Mouse (Mus musculus) layer of hippocampus, adult 9-10 months (tissue): Measurements from ENCODE around the gene Slc26a9.
"Not testable (repeated sequence)": the region's sequence is repeated elsewhere in the genome, so short reads cannot be mapped to it uniquely, and the experiment has no call there.

Experiments used
- DNase-seq: peaks from one replicate; pipeline ENCODE4 v3.0.0; 2022; ENCODE audit warnings: low spot score

Gene Slc26a9

DNA sequence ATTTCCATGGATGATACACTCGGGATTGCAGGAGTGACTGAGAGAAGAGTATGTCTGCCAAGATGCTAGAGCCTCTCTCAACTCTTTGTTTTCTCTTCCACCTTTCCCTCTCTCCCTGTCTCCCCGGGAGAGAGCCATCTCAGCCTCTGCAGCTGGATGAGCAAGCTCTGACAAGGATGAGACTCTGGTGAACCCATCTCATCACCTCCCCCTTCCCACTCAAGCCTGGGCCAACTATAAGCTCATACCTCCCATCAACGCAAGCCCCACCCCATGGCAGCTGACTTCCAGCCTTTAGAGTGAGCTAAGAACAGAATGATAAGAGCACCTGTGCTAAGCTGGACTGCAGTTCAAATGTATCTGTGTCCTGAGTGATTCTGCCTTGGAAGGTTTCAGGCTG lies 25.5 kb downstream of the Slc26a9 start:
- no peak for DNase-seq

DNA sequence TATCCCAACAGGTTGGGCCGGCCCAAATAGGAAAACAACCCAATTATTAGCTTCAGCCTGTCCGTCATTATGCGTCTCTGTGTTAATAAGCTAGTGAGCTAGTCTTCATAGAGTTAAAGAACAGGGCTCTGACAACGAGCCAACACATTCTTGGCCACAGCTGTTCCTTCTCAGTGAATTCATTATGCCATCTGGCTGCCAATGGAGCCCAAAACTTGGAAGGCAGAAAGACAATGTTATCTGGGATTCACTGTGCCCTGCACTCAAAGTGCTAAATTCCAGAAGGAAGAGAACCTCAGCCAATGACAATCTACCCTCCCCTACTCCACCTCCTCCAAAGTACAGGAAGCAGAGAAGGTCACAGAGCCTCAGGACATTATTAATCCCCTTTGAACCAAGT lies 26.8 kb downstream of the Slc26a9 start:
- peak; percentile 86 for DNase-seq

DNA sequence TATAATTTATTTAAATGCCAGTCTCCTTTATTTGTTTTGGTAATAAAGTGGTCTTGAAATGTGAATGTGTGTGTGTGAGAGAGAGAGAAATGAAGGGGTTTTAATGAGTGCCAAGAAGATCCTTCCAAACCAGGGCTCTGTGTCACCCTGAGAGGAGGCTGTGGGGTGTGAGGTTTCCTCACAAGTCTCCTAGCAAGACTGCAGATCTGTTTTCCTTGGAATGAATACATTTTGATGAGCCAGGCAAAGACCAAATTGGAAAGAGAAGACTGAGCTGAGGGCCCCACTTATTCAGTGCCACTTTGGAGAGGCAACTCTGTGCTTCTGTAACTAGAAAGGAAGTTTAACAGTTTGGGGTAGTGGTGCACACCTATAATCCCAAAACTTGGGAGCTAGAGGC lies 27.6 kb downstream of the Slc26a9 start:
- no peak for DNase-seq

DNA sequence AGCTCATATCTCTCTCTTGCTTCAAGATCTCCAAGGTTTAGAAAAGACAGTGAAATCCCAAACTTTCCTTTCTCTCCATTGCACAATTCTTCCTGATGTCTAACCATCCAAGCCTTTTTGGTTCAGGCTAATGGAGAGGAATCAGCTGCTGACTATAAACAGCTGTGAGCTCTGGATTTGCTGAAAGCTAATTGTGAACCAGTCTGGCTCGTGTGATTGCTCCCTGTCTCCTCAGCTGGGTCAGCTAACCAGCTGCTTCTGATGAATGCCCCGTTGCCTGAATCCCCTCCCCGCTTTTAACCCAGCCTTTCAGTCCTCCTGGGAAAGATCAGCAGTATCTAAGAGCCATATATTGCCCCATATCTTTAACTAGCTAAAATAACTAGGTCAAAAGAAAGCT lies 50.8 kb downstream of the Slc26a9 start:
- no peak for DNase-seq

DNA sequence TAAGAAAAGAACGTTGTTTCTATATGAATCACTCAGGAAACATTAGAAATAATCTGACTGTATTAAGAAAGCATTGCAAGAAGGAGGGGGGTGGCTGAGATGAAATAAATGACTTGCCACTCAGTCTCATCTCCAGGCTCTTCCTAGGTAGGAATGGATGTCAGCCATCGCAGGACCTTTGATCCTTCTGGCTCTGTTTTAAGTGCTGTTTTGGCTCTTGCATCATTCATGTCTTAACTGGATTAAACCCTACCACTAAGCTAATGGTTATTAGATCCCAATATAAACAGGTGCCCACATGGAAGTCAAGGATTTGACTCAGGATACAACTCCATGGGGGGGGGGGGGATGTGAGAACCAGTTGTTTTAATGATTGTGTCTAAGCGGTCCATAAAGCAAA lies 51.3 kb downstream of the Slc26a9 start:
- no peak for DNase-seq

DNA sequence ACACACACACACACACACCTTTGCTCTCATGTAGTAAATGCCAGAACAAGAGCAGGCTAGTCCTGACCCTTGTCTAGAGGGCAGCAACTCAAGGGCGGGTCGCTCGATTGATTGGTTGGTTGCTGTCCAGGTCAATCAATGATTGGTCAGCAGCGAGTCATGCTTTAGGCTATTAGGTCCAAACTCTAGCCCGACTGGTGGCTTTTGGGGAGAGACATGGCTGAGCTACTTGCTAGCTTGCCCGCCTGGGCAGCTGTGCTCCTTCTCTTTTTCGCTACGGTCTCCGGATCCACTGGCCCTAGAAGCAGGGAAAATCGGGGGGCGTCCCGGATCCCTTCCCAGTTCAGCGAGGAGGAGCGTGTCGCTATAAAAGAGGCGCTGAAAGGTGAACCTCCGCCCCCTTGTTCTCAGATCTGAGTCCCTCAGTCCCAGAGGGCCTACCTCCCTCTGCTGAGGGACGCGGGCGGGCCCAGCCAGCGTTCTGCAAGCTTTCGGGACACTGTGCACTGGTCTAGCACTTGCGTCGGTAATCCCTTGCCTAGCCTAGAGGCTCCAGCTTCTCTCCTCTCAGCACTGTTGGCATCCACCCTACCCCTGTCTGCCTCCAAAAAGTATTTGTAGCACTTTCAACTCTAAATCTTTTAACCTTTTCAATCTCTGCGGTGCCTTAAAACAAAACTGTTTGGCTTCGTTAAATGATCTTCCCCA lies 53.5 kb downstream of the Slc26a9 start, which contains the start of gene Pm20d1:
Gene Pm20d1, plus strand, starts transcription at position 180 of the 708 bp plus-strand sequence.
- DNase-seq, result no peak

DNA sequence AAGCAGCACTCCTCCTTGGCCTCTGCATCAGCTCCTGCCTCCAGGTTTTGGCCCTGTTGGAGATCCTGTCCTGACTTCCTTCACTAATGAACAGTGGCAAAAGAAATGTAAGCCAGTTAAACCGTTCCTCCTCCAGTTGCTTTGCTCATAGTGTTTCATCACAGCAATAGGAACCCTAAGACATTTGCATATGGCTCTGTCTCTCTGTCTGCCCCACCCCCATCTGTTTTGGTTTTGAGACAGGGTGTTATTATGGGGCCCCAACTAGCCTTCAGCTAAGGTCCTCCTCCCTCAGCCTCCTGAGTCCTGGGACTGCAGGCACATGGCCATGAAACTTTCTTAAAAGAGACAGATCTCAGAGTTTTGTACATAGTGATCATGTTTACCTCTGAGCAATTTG lies 56.2 kb downstream of the Slc26a9 start:
- no peak for DNase-seq

DNA sequence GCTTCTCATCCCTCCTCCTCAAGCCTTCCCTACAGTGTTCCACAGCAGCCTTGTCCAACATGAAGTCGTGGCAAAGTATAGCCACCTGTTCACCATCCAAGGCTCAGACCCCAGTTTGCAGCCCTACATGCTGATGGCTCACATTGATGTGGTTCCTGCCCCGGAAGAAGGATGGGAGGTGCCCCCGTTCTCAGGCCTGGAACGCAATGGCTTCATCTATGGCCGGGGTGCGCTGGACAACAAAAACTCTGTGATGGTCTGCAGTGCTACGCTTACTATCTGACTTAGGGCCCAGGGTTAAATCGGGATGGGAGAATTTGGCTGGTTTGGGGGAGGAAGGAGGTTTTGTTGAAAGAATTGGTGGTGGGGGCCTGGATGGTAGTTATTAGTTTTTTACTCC lies 57.2 kb downstream of the Slc26a9 start:
- no peak for DNase-seq

DNA sequence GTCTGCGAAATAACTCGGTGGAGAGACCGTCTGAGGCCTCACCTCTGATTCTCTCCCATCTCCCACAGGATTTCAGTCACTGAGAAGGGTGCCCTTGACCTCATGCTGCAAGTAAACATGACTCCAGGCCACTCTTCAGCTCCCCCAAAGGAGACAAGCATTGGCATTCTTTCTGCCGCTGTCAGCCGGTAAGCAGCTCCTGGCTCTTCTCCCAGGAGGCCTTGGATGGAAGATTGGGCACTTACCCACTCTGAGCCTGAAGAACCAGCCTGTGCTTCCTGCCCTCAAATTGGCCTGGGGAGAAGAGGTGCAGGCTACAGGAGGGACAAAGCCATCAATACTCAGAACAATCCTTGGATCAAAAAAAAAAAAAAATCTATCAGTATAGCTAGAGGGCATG lies 58.8 kb downstream of the Slc26a9 start:
- DNase-seq, result no peak

DNA sequence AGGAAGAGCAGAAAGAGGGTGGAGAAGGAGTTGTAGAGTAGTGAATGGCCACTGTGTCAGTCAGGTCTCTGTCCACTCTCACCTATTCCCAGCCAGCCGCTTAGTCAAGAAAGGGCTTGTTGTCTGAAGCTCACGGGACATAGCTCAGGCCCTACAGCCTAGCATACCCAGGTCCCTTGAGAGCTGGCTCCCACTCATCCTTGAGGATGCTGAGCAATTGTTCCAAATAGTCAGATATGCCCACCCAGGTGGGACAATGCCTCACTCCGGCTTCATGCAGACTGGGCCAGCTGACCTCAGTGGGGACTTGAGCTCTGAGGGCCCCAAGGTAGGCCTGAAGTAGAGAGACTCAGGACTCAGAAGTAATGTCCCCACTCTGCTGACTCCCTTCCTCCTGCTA lies 60.3 kb downstream of the Slc26a9 start:
- DNase-seq, result no peak

DNA sequence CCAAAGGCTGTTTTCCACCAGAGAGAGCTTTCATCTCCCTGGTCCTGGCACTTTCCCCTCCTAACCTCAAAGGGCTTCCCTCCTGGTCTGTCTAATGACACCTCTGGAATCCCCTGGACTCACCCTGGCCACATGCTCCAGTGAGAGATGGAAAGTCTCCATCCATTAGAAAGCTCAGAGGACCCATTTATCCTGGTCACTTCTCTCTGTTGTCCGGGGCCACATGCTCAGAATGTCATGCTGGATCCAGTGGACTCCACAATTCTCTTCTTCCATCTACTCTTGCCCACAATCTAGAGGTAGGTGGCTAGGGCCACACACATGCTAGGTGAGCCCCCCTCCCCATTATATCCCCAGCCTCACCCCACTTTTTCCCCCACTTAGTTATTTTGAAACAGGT lies 65.2 kb downstream of the Slc26a9 start:
- DNase-seq, result no peak

DNA sequence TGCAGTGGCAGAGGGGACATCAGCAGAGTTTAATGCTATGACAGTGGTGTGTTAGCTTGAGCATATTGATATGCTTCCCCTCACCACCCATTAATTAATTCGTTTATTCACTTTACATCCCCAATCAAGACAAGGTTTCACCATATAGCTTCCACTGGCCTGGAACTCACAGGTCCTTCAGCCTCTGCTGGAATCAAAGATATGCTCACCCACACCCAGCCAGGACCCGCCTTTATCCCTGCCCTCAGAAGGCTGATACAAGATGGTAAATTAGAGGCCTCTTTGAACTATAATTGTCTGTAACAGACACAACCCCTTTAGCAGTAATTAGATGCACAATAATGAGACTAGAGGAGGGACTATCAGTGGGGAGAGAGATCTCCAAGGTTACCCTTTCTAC lies 65.8 kb downstream of the Slc26a9 start:
- no peak for DNase-seq

DNA sequence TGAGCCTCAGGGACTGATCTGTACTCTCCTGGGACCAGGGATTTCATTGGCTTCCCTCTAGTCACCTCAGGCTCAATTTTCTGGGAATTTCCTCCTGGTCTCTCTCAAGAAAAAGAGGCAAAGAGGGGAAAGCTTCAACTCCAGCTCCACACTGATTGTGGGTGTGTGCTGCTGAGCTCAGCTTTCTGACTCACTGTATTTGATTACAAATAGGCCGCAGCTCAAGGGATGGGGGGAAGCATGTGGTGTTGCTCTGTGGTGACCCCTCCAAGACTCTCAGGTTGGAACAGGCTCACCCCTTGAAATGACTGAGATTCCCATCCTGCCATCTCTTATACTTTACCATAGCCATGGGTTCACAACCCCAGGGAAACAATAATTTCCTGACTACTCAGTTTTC lies 67.6 kb downstream of the Slc26a9 start:
- no peak for DNase-seq

DNA sequence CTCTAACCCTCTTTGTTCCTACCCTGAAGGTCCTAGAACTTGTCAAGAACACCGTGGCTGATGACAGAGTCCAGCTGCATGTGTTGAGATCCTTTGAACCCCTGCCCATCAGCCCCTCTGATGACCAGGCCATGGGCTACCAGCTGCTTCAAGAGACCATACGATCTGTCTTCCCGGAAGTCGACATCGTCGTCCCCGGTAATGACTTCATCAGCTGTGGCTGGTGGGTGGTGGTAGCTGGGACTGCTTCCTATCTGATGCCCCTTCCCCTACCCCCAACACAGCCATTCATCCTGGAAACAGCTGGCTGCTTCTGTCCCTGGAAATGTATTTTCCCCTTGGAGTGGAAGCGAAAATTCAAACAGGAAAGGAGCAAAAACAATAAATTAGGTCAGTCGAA lies 68.2 kb downstream of the Slc26a9 start:
- DNase-seq, result no peak

DNA sequence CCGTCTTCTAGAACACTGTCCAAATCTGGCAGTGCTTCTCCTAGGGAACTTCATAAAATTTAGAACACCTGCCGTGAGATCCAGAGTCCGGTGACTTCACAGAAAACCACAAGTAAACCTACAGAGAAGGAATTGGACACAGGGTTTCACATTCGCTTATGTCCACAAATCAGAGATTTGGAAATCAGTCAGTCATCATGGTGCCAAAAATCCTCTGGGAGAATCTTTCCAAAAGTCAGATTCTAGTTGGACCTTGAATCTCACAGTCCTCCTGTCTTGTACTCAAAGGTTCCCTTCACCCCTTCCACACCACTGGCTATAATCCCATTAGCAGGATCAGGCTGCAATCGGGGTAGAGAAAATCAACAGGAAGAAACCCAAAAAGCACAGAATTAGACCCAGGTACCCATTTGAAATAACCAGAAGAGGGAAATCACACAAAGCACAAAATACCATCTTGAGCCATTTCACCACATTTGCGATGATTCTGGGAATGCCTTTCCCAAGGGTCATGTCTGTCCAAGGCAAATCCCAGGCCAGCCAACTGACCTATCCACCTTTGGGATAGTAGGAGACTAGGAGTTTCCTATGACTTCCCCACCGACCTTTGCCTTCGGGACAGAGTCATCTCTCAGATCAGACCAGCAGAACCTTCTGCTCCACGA lies 68.9 kb downstream of the Slc26a9 start:
- no peak for DNase-seq

DNA sequence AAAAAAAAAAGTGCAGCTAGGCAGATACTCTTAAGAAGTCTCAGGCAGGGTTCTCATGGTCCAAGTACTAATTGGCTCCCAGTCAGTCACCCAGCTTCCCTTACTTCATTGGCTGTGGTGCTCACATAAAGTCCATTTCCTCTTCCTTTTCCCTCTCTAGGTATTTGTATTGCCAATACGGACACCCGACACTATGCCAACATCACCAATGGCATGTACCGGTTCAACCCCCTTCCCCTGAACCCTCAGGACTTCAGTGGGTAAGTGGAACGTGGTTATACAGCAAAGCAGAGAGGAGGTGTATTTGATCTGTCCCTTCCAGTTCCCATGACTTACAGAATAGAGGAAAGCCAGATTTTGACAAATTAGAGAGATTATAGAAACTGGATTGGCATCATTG lies 69.9 kb downstream of the Slc26a9 start:
- no peak for DNase-seq

DNA sequence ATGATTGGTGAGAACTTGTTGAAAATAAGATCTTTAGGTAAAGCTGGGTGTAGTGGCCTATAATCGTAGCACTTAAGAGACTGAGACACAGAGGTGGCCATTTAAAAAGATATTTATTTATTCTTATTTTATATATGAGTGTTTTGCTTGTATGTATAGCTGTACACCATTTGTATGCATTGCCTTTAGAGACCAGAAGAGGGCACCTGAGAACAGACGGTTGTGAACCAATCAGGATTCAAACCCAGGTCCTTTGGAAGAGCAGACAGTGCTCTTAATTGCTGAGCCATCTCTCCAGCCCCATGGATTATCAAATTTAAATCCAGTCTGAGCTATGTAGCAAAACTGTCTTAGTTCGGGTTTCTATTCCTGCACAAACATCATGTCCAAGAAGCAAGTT lies 70.4 kb downstream of the Slc26a9 start:
- DNase-seq, result no peak

DNA sequence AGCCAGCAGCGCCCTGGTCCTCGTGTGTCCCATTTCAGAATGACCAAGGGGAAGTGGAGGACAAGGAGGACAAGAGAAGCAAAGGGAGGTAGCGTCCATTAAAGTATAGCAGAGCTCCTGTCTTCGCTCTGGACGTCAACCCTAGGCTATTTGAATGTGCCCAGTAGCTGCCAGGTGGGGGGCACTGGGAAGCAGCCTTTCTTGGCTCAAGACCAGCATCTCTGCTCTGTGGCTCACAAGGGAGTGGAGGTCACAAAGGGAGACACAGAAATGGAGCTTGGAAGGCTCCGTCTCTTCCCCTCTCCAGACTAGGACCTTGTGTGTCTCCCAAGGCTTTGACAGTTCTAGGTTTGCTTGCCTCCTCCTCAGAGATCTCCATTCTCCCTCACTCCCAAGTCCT lies 73.1 kb downstream of the Slc26a9 start:
- DNase-seq, result no peak

DNA sequence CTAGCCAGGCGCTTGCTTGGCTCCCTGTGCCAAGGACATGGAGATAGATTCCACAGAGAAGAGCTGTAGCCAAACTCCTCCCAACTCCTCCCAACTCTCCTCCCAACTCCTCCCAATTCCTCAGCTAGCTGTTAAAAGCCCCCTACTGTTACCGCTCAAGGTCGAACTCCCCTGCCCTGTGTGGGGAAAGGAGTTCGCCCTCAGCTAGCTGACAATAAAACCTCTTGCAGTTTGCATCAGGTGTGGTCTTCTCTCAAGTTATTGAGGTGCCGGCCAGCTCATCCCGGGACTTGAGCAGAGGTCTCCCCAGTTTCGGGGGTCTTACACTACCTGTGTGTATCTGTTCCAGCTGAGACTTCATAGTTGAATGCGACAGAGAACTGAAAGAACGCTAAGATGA lies 76.5 kb downstream of the Slc26a9 start:
- not testable (repeated sequence) for DNase-seq

DNA sequence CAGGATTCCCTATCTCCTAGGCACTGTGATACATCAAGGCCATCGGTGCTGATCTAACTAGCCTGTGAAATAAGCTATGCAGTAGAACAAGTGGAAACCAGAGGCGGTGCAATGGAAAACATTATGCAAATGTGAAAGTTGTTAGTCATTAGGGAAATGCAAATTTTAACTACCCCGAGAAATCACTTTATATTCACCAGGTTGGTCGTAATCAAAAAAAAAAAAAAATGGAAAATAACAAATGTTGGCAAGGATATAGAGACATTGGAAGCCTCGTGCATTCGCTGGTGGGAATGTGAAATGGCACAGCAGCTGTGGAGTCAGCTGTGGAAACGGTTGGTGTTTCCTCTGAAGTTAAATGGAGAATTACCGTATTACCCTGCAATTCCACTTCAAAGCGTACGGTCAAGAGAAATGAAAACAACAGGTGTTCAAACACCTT lies 77.1 kb downstream of the Slc26a9 start:
- DNase-seq, result no peak
